Mouse (Mus musculus): ENCODE measurements around the gene Msh3. TPM values are rescaled to one million over a fixed set of nuclear protein-coding genes. Genes with fewer than 3 reads are reported as not detected.
"Not testable (repeated sequence)": the region's sequence is repeated elsewhere in the genome, so short reads cannot be mapped to it uniquely, and the experiment has no call there.

The Msh3 gene
- 46.9 and 58.7 TPM in 2 replicates for total RNA-seq (2017)

- ATAC-seq (replicated peaks in 1 of 2; ENCODE audit: insufficient read depth in 1 of 2, low FRiP score in 2 of 2, low TSS enrichment in 1 of 2, low read depth in 1 of 2, poor library complexity in 2 of 2, severe bottlenecking in 2 of 2): peak; percentile 87 to 92
Observed at GRCm38 (mm10) chr13:92354456-92355271, at the start of gene Msh3, which contains the start of gene Dhfr. Gene Msh3 (minus strand): TSS chr13:92355003. Gene Dhfr (plus strand): TSS chr13:92354726.

- no peak for ATAC-seq (replicated peaks in 1 of 2; ENCODE audit: insufficient read depth in 1 of 2, low FRiP score in 2 of 2, low TSS enrichment in 1 of 2, low read depth in 1 of 2, poor library complexity in 2 of 2, severe bottlenecking in 2 of 2)
Observed at GRCm38 (mm10) chr13:92403496-92403895, 48.7 kb upstream of the Msh3 start.

GRCm38 (mm10) chr13:92402063-92402462 is 47.3 kb upstream of the Msh3 start:
- ATAC-seq (replicated peaks in 1 of 2; ENCODE audit: insufficient read depth in 1 of 2, low FRiP score in 2 of 2, low TSS enrichment in 1 of 2, low read depth in 1 of 2, poor library complexity in 2 of 2, severe bottlenecking in 2 of 2): no peak

DNA sequence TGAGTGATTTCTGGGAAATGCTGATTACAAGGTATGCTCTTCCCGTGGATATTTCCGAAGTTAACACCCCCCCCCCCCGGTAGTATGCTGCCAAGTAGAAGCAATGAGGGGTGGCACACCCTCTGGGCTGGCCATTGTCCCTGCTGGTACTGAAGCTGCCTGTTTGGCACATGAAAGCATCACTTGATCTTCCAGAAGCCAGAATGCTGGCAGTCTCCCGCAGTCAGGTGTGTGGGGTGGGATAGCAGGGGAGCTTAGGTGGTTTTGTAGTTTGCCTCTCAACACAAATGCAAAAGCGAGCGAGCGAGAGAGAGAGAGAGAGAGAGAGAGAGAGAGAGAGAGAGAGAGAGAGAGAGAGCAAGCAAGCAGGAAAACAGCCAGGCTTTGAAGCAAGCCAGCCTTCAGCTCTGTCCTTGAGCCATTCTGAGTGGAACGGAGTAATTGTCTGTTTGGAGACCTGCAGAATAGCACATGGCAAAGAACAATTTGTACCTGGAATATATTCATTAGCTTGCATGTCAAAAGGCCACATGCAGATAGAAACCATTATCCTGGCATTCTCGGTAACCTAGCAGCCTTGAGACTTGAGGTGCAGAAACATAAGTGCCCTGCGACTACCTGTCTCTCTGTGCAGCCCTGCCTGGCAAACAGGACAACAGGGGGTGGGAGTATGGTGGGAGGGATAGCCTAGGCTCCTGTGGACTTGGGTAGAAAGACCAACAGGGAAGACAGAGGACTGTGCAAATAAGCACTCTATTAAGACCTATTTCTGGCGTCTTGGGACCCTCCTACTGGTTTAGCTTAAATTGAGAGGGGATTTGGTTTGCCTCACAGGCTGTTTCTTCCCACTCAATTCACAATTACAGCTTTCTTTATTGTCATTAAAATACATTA is 43.9 kb upstream of the Msh3 start:
- ATAC-seq (replicated peaks in 1 of 2; ENCODE audit: insufficient read depth in 1 of 2, low FRiP score in 2 of 2, low TSS enrichment in 1 of 2, low read depth in 1 of 2, poor library complexity in 2 of 2, severe bottlenecking in 2 of 2): no peak

DNA sequence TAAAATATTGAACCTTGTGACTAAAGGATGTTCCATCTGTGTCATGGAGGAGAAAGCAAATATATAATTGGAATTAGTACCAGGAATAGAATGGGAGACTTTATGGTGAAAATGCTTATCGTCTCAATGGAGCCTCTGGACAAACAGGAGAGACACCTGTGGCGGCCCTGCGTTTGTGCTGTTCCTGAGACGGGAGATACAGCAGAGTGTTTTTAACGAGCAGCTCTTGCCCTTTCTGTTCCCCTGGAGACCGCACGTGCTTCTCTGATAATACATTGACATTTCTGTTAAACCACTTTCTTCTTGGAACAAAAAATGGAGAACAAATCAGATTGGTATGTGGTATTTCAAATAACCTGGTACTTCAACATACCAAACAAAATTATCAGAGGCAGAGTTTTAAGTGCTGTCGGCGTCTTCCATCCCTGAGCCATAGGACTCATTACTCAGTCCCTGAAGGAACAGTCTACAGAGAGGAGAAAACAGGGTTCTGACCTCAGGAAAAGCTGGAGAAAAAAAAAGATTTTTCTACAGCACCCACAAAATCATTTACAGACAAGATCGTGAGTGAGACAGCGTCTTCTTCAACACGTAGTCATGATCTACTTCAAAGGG is 38.4 kb upstream of the Msh3 start:
- no peak for ATAC-seq (replicated peaks in 1 of 2; ENCODE audit: insufficient read depth in 1 of 2, low FRiP score in 2 of 2, low TSS enrichment in 1 of 2, low read depth in 1 of 2, poor library complexity in 2 of 2, severe bottlenecking in 2 of 2)

- no peak for ATAC-seq (replicated peaks in 1 of 2; ENCODE audit: insufficient read depth in 1 of 2, low FRiP score in 2 of 2, low TSS enrichment in 1 of 2, low read depth in 1 of 2, poor library complexity in 2 of 2, severe bottlenecking in 2 of 2)
Observed at GRCm38 (mm10) chr13:92387367-92387766, 32.6 kb upstream of the Msh3 start.

DNA sequence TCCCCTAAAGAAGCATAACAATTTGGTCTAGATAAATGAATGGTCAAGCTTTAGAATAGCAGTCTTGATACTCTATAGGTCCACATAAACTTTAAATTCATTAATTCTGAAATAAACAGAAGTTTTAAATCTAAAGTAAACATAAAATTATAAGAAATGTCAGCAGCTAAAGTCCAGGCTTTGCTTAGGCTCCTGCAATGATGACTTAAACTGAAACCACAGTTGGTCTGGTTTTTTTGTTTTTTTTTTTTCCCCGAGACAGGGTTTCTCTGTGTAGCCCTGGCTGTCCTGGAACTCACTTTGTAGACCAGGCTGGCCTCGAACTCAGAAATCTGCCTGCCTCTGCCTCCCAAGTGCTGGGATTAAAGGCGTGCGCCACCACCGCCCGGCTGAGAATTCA is 16.7 kb upstream of the Msh3 start:
- ATAC-seq (replicated peaks in 1 of 2; ENCODE audit: insufficient read depth in 1 of 2, low FRiP score in 2 of 2, low TSS enrichment in 1 of 2, low read depth in 1 of 2, poor library complexity in 2 of 2, severe bottlenecking in 2 of 2): not testable (repeated sequence)

DNA sequence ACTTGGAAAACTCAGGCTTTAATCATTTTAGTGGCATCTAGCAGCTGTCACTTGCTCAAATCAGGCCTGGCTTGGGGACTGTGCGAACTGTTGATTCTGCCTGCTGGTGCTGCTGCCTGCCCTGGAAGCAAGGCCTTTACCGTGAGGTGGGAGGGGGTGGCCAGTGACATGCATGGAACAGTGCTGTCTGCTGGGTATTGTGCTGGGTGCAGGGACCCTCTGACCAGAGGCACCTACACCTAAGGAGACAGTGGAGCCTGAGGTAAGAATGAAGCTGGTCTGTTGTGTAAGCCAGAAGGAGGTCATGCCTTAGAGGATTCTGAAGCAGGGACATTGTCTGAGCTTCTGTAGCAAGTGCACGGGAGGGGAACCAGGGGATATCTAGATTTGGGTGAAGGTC is 16.0 kb upstream of the Msh3 start:
- no peak for ATAC-seq (replicated peaks in 1 of 2; ENCODE audit: insufficient read depth in 1 of 2, low FRiP score in 2 of 2, low TSS enrichment in 1 of 2, low read depth in 1 of 2, poor library complexity in 2 of 2, severe bottlenecking in 2 of 2)

DNA sequence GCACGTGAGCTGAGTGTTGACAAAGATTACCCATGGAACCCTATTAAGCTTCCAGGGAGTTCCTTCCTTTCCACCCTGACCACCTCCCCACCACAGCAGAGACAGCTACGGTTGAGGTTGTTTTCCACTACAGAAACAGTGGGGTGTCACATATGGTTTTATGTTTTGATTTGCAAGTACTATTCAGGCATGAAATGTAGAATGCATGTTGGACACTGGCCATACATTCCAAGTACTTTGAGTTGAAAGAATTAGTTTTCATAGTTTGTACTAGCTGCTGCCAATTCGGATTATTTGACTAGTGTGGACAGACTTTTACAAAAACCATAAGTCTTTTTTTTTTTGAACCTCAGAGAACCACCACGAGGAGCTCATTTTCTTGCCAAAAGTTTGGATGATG is 10.5 kb upstream of the Msh3 start:
- no peak for ATAC-seq (replicated peaks in 1 of 2; ENCODE audit: insufficient read depth in 1 of 2, low FRiP score in 2 of 2, low TSS enrichment in 1 of 2, low read depth in 1 of 2, poor library complexity in 2 of 2, severe bottlenecking in 2 of 2)

- no peak for ATAC-seq (replicated peaks in 1 of 2; ENCODE audit: insufficient read depth in 1 of 2, low FRiP score in 2 of 2, low TSS enrichment in 1 of 2, low read depth in 1 of 2, poor library complexity in 2 of 2, severe bottlenecking in 2 of 2)
Observed at GRCm38 (mm10) chr13:92361609-92362008, 6.8 kb upstream of the Msh3 start.

DNA sequence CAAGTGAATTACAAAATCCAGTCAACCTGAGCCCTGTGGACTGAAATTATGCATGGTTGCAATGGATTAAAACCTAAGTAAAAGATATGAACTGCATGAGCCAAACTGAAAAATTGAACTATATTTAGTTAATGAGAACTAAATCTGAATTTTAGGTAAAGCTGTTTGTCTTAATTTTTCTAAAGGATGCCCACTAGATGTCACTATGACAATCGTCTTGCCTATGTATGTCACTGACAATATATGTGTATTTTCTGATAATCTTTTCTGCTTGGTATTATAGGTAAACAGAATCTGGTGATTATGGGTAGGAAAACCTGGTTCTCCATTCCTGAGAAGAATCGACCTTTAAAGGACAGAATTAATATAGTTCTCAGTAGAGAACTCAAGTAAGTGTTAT is 2.8 kb upstream of the Msh3 start:
- ATAC-seq (replicated peaks in 1 of 2; ENCODE audit: insufficient read depth in 1 of 2, low FRiP score in 2 of 2, low TSS enrichment in 1 of 2, low read depth in 1 of 2, poor library complexity in 2 of 2, severe bottlenecking in 2 of 2): no peak

- no peak for ATAC-seq (replicated peaks in 1 of 2; ENCODE audit: insufficient read depth in 1 of 2, low FRiP score in 2 of 2, low TSS enrichment in 1 of 2, low read depth in 1 of 2, poor library complexity in 2 of 2, severe bottlenecking in 2 of 2)
Observed at GRCm38 (mm10) chr13:92356376-92356775, 1.6 kb upstream of the Msh3 start.

- peak; percentile 18 to 22; a peak in 3 of 4 replicates for ATAC-seq (replicated peaks in 1 of 2; ENCODE audit: insufficient read depth in 1 of 2, low FRiP score in 2 of 2, low TSS enrichment in 1 of 2, low read depth in 1 of 2, poor library complexity in 2 of 2, severe bottlenecking in 2 of 2)
Observed at GRCm38 (mm10) chr13:92355272-92355643, 455 bp upstream of the Msh3 start.

DNA sequence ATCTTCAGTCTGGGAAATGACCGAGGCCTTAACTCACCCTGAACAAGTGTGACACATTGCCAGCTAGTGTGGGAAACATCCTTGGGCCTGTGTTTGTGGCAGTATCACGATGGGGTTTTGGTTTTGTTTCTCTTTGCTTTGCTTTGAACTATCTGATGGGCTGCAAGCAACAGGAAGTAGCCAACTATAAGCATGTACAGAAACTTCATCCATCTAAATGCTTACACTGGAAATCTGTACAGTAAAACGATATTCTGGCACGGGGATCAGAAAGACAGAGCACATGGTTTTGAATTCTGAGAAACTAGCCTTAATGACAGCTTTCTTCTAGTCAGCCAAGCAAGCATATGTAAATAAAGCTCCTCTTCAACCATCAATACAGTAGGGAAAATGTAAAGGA is 847 bp downstream of the Msh3 start:
- no peak for ATAC-seq (replicated peaks in 1 of 2; ENCODE audit: insufficient read depth in 1 of 2, low FRiP score in 2 of 2, low TSS enrichment in 1 of 2, low read depth in 1 of 2, poor library complexity in 2 of 2, severe bottlenecking in 2 of 2)

DNA sequence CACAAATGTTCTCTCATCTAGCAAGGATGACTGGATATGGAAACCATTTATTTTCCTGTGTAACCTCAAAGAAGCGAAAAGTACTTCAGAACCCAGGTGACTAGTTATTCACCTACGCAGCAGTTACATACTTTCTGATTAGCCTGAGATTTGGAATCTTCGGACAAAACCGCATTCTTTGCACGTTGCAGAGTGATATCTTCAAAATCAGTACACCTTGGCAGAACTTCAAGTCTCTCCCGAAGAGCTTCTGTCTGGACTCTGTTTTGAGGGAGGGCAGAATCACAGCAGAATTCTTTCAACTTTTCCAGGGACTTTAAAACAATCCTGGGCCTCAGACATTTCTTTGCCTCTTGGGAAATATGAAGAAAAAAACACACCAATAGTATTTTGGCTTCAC is 3.7 kb downstream of the Msh3 start:
- no peak for ATAC-seq (replicated peaks in 1 of 2; ENCODE audit: insufficient read depth in 1 of 2, low FRiP score in 2 of 2, low TSS enrichment in 1 of 2, low read depth in 1 of 2, poor library complexity in 2 of 2, severe bottlenecking in 2 of 2)

DNA sequence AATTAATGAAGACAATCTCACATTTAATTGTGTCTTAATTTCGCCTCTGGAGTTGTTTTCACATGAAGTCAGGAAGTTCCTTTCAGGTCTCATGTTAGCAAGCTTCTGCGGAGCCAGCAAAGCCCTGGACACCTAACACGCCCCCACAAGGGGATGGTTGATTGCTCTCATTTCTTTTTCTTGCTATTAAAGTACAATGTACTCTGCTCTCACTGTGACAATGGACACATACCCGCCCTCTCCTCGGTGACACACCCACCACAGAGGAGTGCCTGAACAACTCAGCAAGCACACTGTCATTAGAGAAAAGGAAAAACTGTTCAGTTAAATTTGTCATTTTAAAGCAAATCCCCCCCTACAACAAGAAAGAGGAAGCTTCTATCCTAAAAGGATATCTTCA is 8.5 kb downstream of the Msh3 start:
- ATAC-seq (replicated peaks in 1 of 2; ENCODE audit: insufficient read depth in 1 of 2, low FRiP score in 2 of 2, low TSS enrichment in 1 of 2, low read depth in 1 of 2, poor library complexity in 2 of 2, severe bottlenecking in 2 of 2): no peak

- no peak for ATAC-seq (replicated peaks in 1 of 2; ENCODE audit: insufficient read depth in 1 of 2, low FRiP score in 2 of 2, low TSS enrichment in 1 of 2, low read depth in 1 of 2, poor library complexity in 2 of 2, severe bottlenecking in 2 of 2)
Observed at GRCm38 (mm10) chr13:92344033-92344432, 10.8 kb downstream of the Msh3 start.

- ATAC-seq (replicated peaks in 1 of 2; ENCODE audit: insufficient read depth in 1 of 2, low FRiP score in 2 of 2, low TSS enrichment in 1 of 2, low read depth in 1 of 2, poor library complexity in 2 of 2, severe bottlenecking in 2 of 2): no peak
Observed at GRCm38 (mm10) chr13:92339787-92340186, 15.0 kb downstream of the Msh3 start.

All from hematopoietic stem cell, adult 5-6 weeks (primary cell).